Comparison of ENCODE assay signal across 16 mouse cellular contexts in genomic region chr9:85635438-85636130, GRCm38 (mm10).
DNase-seq lines count a peak whose midpoint lies in the region; ATAC-seq and TF ChIP-seq lines count a peak whose summit lies in the region.
"Had no signal": no experiment of that assay in that cellular context is flagged by ENCODE, and none has a peak within 500 bp of the region (broad histone marks: within the 10 kb centered on the region; RNA-seq: fewer than 3 reads in every experiment).

No protein-coding gene starts in this region.

- H3K4me2 ChIP-seq in hindbrain, embryonic 13.5 days, result no peak overlapping the region
- H3K4me2 ChIP-seq in hindbrain, embryonic 12.5 days (replicated peaks), result no peak overlapping the region
- peak overlapping the region; percentile 13 for H3K4me2 ChIP-seq in midbrain, embryonic 13.5 days (replicated peaks)
- H3K4me2 ChIP-seq: limb, embryonic 12.5 days; neural tube, embryonic 15.5 days had no signal

- no peak for TF ChIP-seq CTCF in thymus, adult 2 months (IDR thresholded peaks at IDR 0.05; ENCODE audit: borderline replicate concordance, control insufficient read depth, extremely low read depth, insufficient read depth, low read length, poor library complexity)

- H3K4me1 ChIP-seq in hindbrain, embryonic 13.5 days (replicated peaks), result no peaks in the 10 kb centered on the region
- H3K4me1 ChIP-seq in hindbrain, embryonic 12.5 days, result no peaks in the 10 kb centered on the region
- H3K4me1 ChIP-seq in midbrain, embryonic 13.5 days (replicated peaks), result no peaks in the 10 kb centered on the region
- H3K4me1 ChIP-seq in thymus, adult 2 months (replicated peaks; ENCODE audit: control insufficient read depth, insufficient read depth, low read length), result no peaks in the 10 kb centered on the region
- H3K4me1 ChIP-seq: limb, embryonic 12.5 days; neural tube, embryonic 15.5 days had no signal

- 0 out of 2 replicates have a peak, but pooled peaks cover 4% of the 10 kb centered on the region for H3K9me3 ChIP-seq in hindbrain, embryonic 13.5 days
- H3K9me3 ChIP-seq in hindbrain, embryonic 12.5 days (replicated peaks), result no peaks in the 10 kb centered on the region
- H3K9me3 ChIP-seq in midbrain, embryonic 13.5 days, result no peaks in the 10 kb centered on the region
- H3K9me3 ChIP-seq: limb, embryonic 12.5 days; neural tube, embryonic 15.5 days had no signal

- H3K36me3 ChIP-seq in hindbrain, embryonic 13.5 days, result no peaks in the 10 kb centered on the region
- H3K36me3 ChIP-seq in hindbrain, embryonic 12.5 days, result no peaks in the 10 kb centered on the region
- H3K36me3 ChIP-seq in midbrain, embryonic 13.5 days, result no peaks in the 10 kb centered on the region
- no peaks in the 10 kb centered on the region for H3K36me3 ChIP-seq in thymus, adult 2 months (ENCODE audit: control insufficient read depth, insufficient read depth, low read length)
- H3K36me3 ChIP-seq: limb, embryonic 12.5 days; neural tube, embryonic 15.5 days had no signal

- WGBS in hindbrain, embryonic 13.5 days, result 89% methylated on average over 12 of the region's 12 CpGs
- WGBS in hindbrain, embryonic 12.5 days, result 88% methylated on average over 12 of the region's 12 CpGs
- WGBS in midbrain, embryonic 13.5 days, result 67% methylated on average over 12 of the region's 12 CpGs
- WGBS in thymus, adult 2 months, result 95% methylated on average over 12 of the region's 12 CpGs

- H3K27me3 ChIP-seq in hindbrain, embryonic 13.5 days, result no peaks in the 10 kb centered on the region
- H3K27me3 ChIP-seq in hindbrain, embryonic 12.5 days, result no peaks in the 10 kb centered on the region
- no peaks in the 10 kb centered on the region for H3K27me3 ChIP-seq in midbrain, embryonic 13.5 days
- H3K27me3 ChIP-seq in thymus, adult 2 months (ENCODE audit: control insufficient read depth, insufficient read depth, low read length), result no peaks in the 10 kb centered on the region
- H3K27me3 ChIP-seq: limb, embryonic 12.5 days; neural tube, embryonic 15.5 days; Patski had no signal

- H3K4me3 ChIP-seq in hindbrain, embryonic 13.5 days, result no peak overlapping the region
- H3K4me3 ChIP-seq in hindbrain, embryonic 12.5 days, result no peak overlapping the region
- H3K4me3 ChIP-seq in midbrain, embryonic 13.5 days (replicated peaks), result peak overlapping the region; percentile 17; the same call in 1 of the 2 replicates
- H3K4me3 ChIP-seq in thymus, adult 2 months (ENCODE audit: control insufficient read depth, insufficient read depth, low read length), result no peak overlapping the region
- H3K4me3 ChIP-seq: left cerebral cortex, adult 2 months; limb, embryonic 12.5 days; neural tube, embryonic 15.5 days had no signal

- no peak overlapping the region for H3K27ac ChIP-seq in hindbrain, embryonic 13.5 days
- no peak overlapping the region for H3K27ac ChIP-seq in hindbrain, embryonic 12.5 days
- H3K27ac ChIP-seq in midbrain, embryonic 13.5 days, result no peak overlapping the region
- H3K27ac ChIP-seq in thymus, adult 2 months (ENCODE audit: control insufficient read depth, insufficient read depth, low read length), result no peak overlapping the region
- H3K27ac ChIP-seq: left cerebral cortex, adult 2 months; limb, embryonic 12.5 days; neural tube, embryonic 15.5 days had no signal

- no peak for TF ChIP-seq POLR2A in thymus, adult 2 months (IDR thresholded peaks at IDR 0.05; ENCODE audit: control insufficient read depth, extremely low read depth, insufficient read depth, low read length, poor library complexity)

- peak; percentile 20 for DNase-seq in NIH3T3 (ENCODE audit: low read depth)
- DNase-seq in telencephalon, adult 2 months (ENCODE audit: low read depth, low spot score), result peak; percentile 6
- DNase-seq in thymus, adult 2 months, result no peak
- no peak for DNase-seq in layer of hippocampus, postnatal 25 days (ENCODE audit: extremely low spot score in 1 of 2, low spot score in 1 of 2)
- DNase-seq: adrenal gland, adult 2 months; cerebellum, adult 18-20 months; gastrocnemius, postnatal 10 days; heart, postnatal 10 days; lung, postnatal 36 days had no signal

- 0 out of 2 replicates have a peak, but pooled peaks have one; percentile 28 for ATAC-seq in hindbrain, embryonic 13.5 days (ENCODE audit: low FRiP score)
- no peak for ATAC-seq in hindbrain, embryonic 12.5 days (ENCODE audit: low FRiP score)
- ATAC-seq in midbrain, embryonic 13.5 days, result peak; percentile 92
- ATAC-seq: Patski had no signal

- no peak overlapping the region for H3K9ac ChIP-seq in hindbrain, embryonic 13.5 days
- H3K9ac ChIP-seq in hindbrain, embryonic 12.5 days, result no peak overlapping the region
- no peak overlapping the region for H3K9ac ChIP-seq in midbrain, embryonic 13.5 days (replicated peaks)
- H3K9ac ChIP-seq: limb, embryonic 12.5 days; neural tube, embryonic 15.5 days had no signal

Comparison
In these comparisons a context has a peak if more than half of its experiments do, and no peak if none do; other contexts are left out.
1. DNase-seq: peak in NIH3T3 (single experiment) and telencephalon, adult 2 months (single experiment); none in thymus, adult 2 months (single experiment) and layer of hippocampus, postnatal 25 days (0 of 2).